Mouse (Mus musculus): Measurements from ENCODE around the gene Poc1b. TPM values are rescaled to one million over a fixed set of nuclear protein-coding genes. Genes with fewer than 3 reads are reported as not detected.

Poc1b gene
- polyA plus RNA-seq, 1 experiment: 7.3 TPM

- no peak for DNase-seq
- no peak overlapping the region for H3K4me3 ChIP-seq (replicated peaks; ENCODE audit: extremely low read depth, low read depth, low read length)
- TF ChIP-seq POLR2A (IDR thresholded peaks at IDR 0.05; ENCODE audit: borderline replicate concordance, extremely low read depth, low read depth, low read length) (no peak), CTCF (IDR thresholded peaks at IDR 0.05; ENCODE audit: insufficient read depth, low read length) (peak; percentile 30; the same call in 1 of the 2 replicates)
- H3K4me1 ChIP-seq (ENCODE audit: control insufficient read depth, insufficient read depth, low read length): peaks cover 17% of the 10 kb centered on the region
- WGBS: 31% methylated on average over 13 of the region's 13 CpGs
These were observed 58.1 kb downstream of the Poc1b start for GRCm38 (mm10) chr10:99164871-99165477.

GRCm38 (mm10) chr10:99165751-99166282 is 59.0 kb downstream of the Poc1b start:
- WGBS: 53% methylated on average over 7 of the region's 7 CpGs
- DNase-seq: no peak
- Histone ChIP-seq H3K4me3 (replicated peaks; ENCODE audit: extremely low read depth, low read depth, low read length) (no peak overlapping the region), H3K4me1 (ENCODE audit: control insufficient read depth, insufficient read depth, low read length) (peaks cover 21% of the 10 kb centered on the region)
- TF ChIP-seq CTCF (IDR thresholded peaks at IDR 0.05; ENCODE audit: insufficient read depth, low read length): no peak
- no peak for TF ChIP-seq POLR2A (IDR thresholded peaks at IDR 0.05; ENCODE audit: borderline replicate concordance, extremely low read depth, low read depth, low read length)

- WGBS: 47% methylated on average over 3 of the region's 3 CpGs
- no peak for DNase-seq
- H3K4me1 ChIP-seq (ENCODE audit: control insufficient read depth, insufficient read depth, low read length): peaks cover 25% of the 10 kb centered on the region
- H3K4me3 ChIP-seq (replicated peaks; ENCODE audit: extremely low read depth, low read depth, low read length): no peak overlapping the region
- TF ChIP-seq CTCF (IDR thresholded peaks at IDR 0.05; ENCODE audit: insufficient read depth, low read length) (no peak), POLR2A (IDR thresholded peaks at IDR 0.05; ENCODE audit: borderline replicate concordance, extremely low read depth, low read depth, low read length) (no peak)
These were observed 59.6 kb downstream of the Poc1b start for GRCm38 (mm10) chr10:99166392-99166791.

- Histone ChIP-seq H3K4me3 (replicated peaks; ENCODE audit: extremely low read depth, low read depth, low read length) (no peak overlapping the region), H3K4me1 (ENCODE audit: control insufficient read depth, insufficient read depth, low read length) (peaks cover 37% of the 10 kb centered on the region)
- TF ChIP-seq POLR2A (IDR thresholded peaks at IDR 0.05; ENCODE audit: borderline replicate concordance, extremely low read depth, low read depth, low read length): no peak
- peak; percentile 31 for TF ChIP-seq CTCF (IDR thresholded peaks at IDR 0.05; ENCODE audit: insufficient read depth, low read length)
- DNase-seq: no peak
- WGBS: 58% methylated on average over 6 of the region's 6 CpGs
These were observed 61.6 kb downstream of the Poc1b start for GRCm38 (mm10) chr10:99168404-99168803.

GRCm38 (mm10) chr10:99168840-99169764 is 62.3 kb downstream of the Poc1b start:
- 34% methylated on average over 11 of the region's 11 CpGs for WGBS
- TF ChIP-seq CTCF (IDR thresholded peaks at IDR 0.05; ENCODE audit: insufficient read depth, low read length) (peak; percentile 55; the same call in 1 of the 2 replicates), POLR2A (IDR thresholded peaks at IDR 0.05; ENCODE audit: borderline replicate concordance, extremely low read depth, low read depth, low read length) (no peak)
- DNase-seq: no peak
- peaks cover 37% of the 10 kb centered on the region for H3K4me1 ChIP-seq (ENCODE audit: control insufficient read depth, insufficient read depth, low read length)
- H3K4me3 ChIP-seq (replicated peaks; ENCODE audit: extremely low read depth, low read depth, low read length): no peak overlapping the region

GRCm38 (mm10) chr10:99169765-99170129 is 62.9 kb downstream of the Poc1b start:
- 5% methylated on average over 5 of the region's 5 CpGs for WGBS
- Histone ChIP-seq H3K4me3 (replicated peaks; ENCODE audit: extremely low read depth, low read depth, low read length) (no peak overlapping the region), H3K4me1 (ENCODE audit: control insufficient read depth, insufficient read depth, low read length) (peaks cover 37% of the 10 kb centered on the region)
- TF ChIP-seq CTCF (IDR thresholded peaks at IDR 0.05; ENCODE audit: insufficient read depth, low read length) (no peak), POLR2A (IDR thresholded peaks at IDR 0.05; ENCODE audit: borderline replicate concordance, extremely low read depth, low read depth, low read length) (no peak)
- DNase-seq: no peak

GRCm38 (mm10) chr10:99171961-99172497 is 65.2 kb downstream of the Poc1b start:
- WGBS: 7% methylated on average over 12 of the region's 12 CpGs
- DNase-seq: peak; percentile 48
- Histone ChIP-seq H3K4me3 (replicated peaks; ENCODE audit: extremely low read depth, low read depth, low read length) (no peak overlapping the region), H3K4me1 (ENCODE audit: control insufficient read depth, insufficient read depth, low read length) (peaks cover 37% of the 10 kb centered on the region)
- peak; percentile 26; the same call in 1 of the 2 replicates for TF ChIP-seq POLR2A (IDR thresholded peaks at IDR 0.05; ENCODE audit: borderline replicate concordance, extremely low read depth, low read depth, low read length)
- TF ChIP-seq CTCF (IDR thresholded peaks at IDR 0.05; ENCODE audit: insufficient read depth, low read length): no peak

GRCm38 (mm10) chr10:99172906-99173507 is 66.2 kb downstream of the Poc1b start:
- WGBS: 52% methylated on average over 7 of the region's 7 CpGs
- DNase-seq: no peak
- TF ChIP-seq CTCF (IDR thresholded peaks at IDR 0.05; ENCODE audit: insufficient read depth, low read length): no peak
- no peak for TF ChIP-seq POLR2A (IDR thresholded peaks at IDR 0.05; ENCODE audit: borderline replicate concordance, extremely low read depth, low read depth, low read length)
- Histone ChIP-seq H3K4me1 (ENCODE audit: control insufficient read depth, insufficient read depth, low read length) (peaks cover 37% of the 10 kb centered on the region), H3K4me3 (replicated peaks; ENCODE audit: extremely low read depth, low read depth, low read length) (no peak overlapping the region)

GRCm38 (mm10) chr10:99176911-99177310 is 70.1 kb downstream of the Poc1b start:
- Histone ChIP-seq H3K4me1 (ENCODE audit: control insufficient read depth, insufficient read depth, low read length) (peaks cover 10% of the 10 kb centered on the region; the same call in 1 of the 2 replicates), H3K4me3 (replicated peaks; ENCODE audit: extremely low read depth, low read depth, low read length) (no peak overlapping the region)
- DNase-seq: no peak
- 69% methylated on average over 9 of the region's 9 CpGs for WGBS
- no peak for TF ChIP-seq POLR2A (IDR thresholded peaks at IDR 0.05; ENCODE audit: borderline replicate concordance, extremely low read depth, low read depth, low read length)
- no peak for TF ChIP-seq CTCF (IDR thresholded peaks at IDR 0.05; ENCODE audit: insufficient read depth, low read length)

Measured in lung, adult 2 months (tissue).